Mouse (Mus musculus) embryonic facial prominence, embryonic 11.5 days (tissue): ENCODE measurements at regions not wholly inside any gene's neighbourhood (a gene's known extent, or its start where the extent isn't known, plus 50 kb on each side); places are given as distances from the start of the nearest gene placed in this dataset.

ENCODE experiments used
- ATAC-seq: fragments of 200-750 bp; cut with Nextera tagmentation; replicated peaks from 2 replicates; pipeline ENCODE4 v1.8.0; 2017; ENCODE audit warnings: low read depth; ENCODE audit not compliant: insufficient number of reproducible peaks, low FRiP score, low TSS enrichment
- DNase-seq: peaks from one replicate; pipeline ENCODE4 v3.0.0-alpha.2; 2015; ENCODE audit warnings: low spot score
- H3K27ac ChIP-seq: fragments of 300-500 bp; sonication (generic); replicated peaks from 2 replicates; pipeline ENCODE4 v1.5.1; 2014; ENCODE audit warnings: mild to moderate bottlenecking, low read depth, low read length, control low read depth
- H3K27me3 ChIP-seq: fragments of 300-500 bp; sonication (generic); 2 replicates; pipeline ENCODE4 v1.6.1; 2014; ENCODE audit warnings: mild to moderate bottlenecking, low read length, moderate library complexity, mixed read lengths; ENCODE audit not compliant: control insufficient read depth, insufficient read depth
- H3K36me3 ChIP-seq: fragments of 300-500 bp; sonication (generic); replicated peaks from 2 replicates; pipeline ENCODE4 v1.6.1; 2014; ENCODE audit warnings: low read depth, mild to moderate bottlenecking, low read length, moderate library complexity, mixed read lengths; ENCODE audit not compliant: control insufficient read depth, insufficient read depth
- H3K4me1 ChIP-seq: fragments of 300-500 bp; sonication (generic); 2 replicates; pipeline ENCODE4 v1.6.1; 2014; ENCODE audit warnings: low read length, mixed read lengths; ENCODE audit not compliant: control insufficient read depth, insufficient read depth
- H3K4me2 ChIP-seq: fragments of 300-500 bp; sonication (generic); 2 replicates; pipeline ENCODE4 v1.6.1; 2014; ENCODE audit warnings: low read depth, mild to moderate bottlenecking, control low read depth, low read length, moderate library complexity
- H3K4me3 ChIP-seq: fragments of 300-500 bp; sonication (generic); 2 replicates; pipeline ENCODE4 v1.5.1; 2014; ENCODE audit warnings: low read depth, low read length, control low read depth
- H3K9ac ChIP-seq: fragments of 300-500 bp; sonication (generic); replicated peaks from 2 replicates; pipeline ENCODE4 v1.6.1; 2014; ENCODE audit warnings: mild to moderate bottlenecking, control low read depth, low read length
- H3K9me3 ChIP-seq: fragments of 300-500 bp; sonication (generic); replicated peaks from 2 replicates; pipeline ENCODE4 v1.6.1; 2016; ENCODE audit warnings: mild to moderate bottlenecking, low read length, inconsistent platforms, mixed read lengths; ENCODE audit not compliant: control insufficient read depth
- WGBS: fragments of 180-500 bp; shearing (Covaris S2); extraction: QIAGEN DNeasy Blood & Tissue Kit; methylation state at CpG from one replicate; pipeline ENCODE4 v1.1.7; 2014; 5-methylcytosine and 5-hydroxymethylcytosine counted together

DNA sequence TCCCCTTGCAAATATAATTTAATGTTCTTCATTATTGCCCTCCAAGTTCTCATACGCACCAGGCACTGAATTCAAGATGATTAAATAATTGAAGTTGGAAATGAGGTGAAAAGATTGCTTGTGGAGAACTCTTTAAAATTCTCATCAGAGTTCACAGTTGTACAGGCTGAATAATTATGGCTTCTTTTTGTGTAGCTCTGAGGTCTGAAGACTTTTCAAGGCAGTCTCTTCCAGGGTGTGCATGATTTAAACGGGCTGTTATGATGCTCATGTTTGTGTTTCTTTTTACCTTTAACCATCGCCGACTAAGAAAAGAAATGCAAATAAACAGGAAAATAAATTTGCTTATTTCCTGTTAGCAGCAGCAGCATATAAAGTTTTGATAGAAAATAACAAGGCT lies 185.3 kb downstream of the Plk2 start:
- 92% methylated on average over 4 of the region's 4 CpGs for WGBS
- Histone ChIP-seq H3K9ac (no peak overlapping the region), H3K27me3 (no peaks in the 10 kb centered on the region), H3K9me3 (no peaks in the 10 kb centered on the region), H3K4me2 (no peak overlapping the region), H3K27ac (no peak overlapping the region), H3K4me1 (no peaks in the 10 kb centered on the region), H3K36me3 (no peaks in the 10 kb centered on the region), H3K4me3 (no peak overlapping the region)
- ATAC-seq (no peak), DNase-seq (no peak)

DNA sequence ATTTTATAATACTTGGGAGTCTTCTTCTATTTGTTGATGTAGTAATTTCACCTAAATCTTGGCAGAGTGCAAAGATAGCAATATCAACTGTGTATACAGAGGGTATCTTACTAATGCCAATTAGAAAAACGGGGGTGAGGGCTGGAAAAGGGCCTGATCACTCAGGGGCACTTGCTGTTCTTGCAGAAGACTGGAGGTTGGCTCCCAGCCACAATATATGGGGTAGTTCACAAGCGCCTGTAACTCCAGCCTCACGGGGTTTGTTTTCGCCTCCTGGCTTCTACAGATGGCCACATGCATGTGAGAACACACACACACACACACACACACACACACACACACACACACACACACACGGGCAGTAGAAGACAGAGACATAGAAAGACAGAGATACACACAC lies 185.7 kb downstream of the Plk2 start:
- H3K9ac ChIP-seq = no peak overlapping the region
- no peaks in the 10 kb centered on the region for H3K9me3 ChIP-seq
- H3K4me1 ChIP-seq = no peaks in the 10 kb centered on the region
- DNase-seq = no peak
- no peaks in the 10 kb centered on the region for H3K36me3 ChIP-seq
- no peaks in the 10 kb centered on the region for H3K27me3 ChIP-seq
- no peak overlapping the region for H3K27ac ChIP-seq
- H3K4me2 ChIP-seq = no peak overlapping the region
- no peak for ATAC-seq
- 80% methylated on average over 5 of the region's 5 CpGs for WGBS
- H3K4me3 ChIP-seq = no peak overlapping the region

DNA sequence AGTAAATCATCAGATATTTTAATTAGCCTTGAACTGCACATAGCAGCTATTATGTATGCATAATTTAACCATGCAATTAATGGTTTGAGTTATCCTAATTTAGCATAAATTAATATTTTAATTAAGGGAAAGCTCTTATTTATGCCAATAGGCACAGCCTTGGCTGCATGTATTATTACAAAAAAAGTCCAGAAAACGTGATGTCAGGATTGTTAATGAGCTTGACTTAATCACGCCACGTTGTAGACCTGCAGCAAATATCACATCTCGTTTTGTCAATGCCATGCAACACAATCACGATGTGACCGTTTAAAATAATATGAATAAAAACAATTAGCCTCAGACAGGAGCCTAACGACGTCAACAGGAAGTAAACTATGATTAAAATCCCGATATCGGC lies 189.9 kb downstream of the Plk2 start:
- WGBS = 86% methylated on average over 10 of the region's 10 CpGs
- DNase-seq = no peak

DNA sequence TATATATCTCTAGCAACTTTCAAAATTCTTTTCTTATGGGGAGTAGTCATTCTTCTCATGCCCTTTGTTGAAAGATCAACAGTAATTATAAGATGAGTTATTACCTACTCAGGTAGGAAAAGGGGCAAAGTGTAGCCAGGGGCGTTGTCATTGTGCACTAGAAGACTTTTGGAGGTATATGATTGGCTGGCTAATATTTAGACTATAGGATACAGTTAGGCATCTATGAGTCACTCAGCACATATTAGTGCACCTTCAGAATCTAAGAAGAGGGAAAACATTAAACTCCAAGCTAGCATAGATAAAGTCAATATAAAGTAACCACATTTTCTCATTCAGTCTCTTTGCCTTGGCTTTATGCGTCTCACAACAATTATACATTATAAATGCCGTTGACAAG lies 199.8 kb downstream of the Plk2 start:
- WGBS = 87% methylated on average over 3 of the region's 3 CpGs
- no peak for ATAC-seq
- H3K4me3 ChIP-seq = no peak overlapping the region
- no peaks in the 10 kb centered on the region for H3K36me3 ChIP-seq
- H3K4me2 ChIP-seq = no peak overlapping the region
- no peak overlapping the region for H3K27ac ChIP-seq
- H3K9me3 ChIP-seq = no peaks in the 10 kb centered on the region
- no peaks in the 10 kb centered on the region for H3K27me3 ChIP-seq
- no peaks in the 10 kb centered on the region for H3K4me1 ChIP-seq
- H3K9ac ChIP-seq = no peak overlapping the region
- DNase-seq = no peak

More for the DNA sequence above, 189.9 kb downstream of the Plk2 start:
- H3K9ac ChIP-seq = no peak overlapping the region
- H3K36me3 ChIP-seq = no peaks in the 10 kb centered on the region
- H3K4me3 ChIP-seq = no peak overlapping the region
- no peaks in the 10 kb centered on the region for H3K9me3 ChIP-seq
- H3K4me1 ChIP-seq = no peaks in the 10 kb centered on the region
- no peak overlapping the region for H3K4me2 ChIP-seq
- H3K27ac ChIP-seq = no peak overlapping the region
- no peaks in the 10 kb centered on the region for H3K27me3 ChIP-seq
- ATAC-seq = no peak

DNA sequence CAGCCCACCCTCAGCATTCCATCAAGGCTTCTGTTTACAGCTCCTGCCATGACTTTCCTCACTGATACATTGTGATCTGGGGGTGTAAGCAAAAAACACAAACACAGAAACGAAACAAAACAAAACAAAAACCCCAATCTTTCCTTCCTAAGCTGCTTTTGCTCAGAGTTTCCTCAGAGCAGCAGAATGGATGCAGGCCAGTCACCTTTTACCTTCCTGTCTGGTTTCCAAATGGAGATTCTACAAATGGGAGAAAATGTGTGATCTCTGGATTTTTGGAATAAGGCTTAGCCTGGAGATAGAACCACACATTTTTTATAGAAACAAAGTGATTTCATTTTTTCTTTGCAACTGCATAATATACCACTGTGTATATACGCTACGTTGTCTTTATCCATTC lies 204.8 kb downstream of the Plk2 start:
- no peak overlapping the region for H3K9ac ChIP-seq
- no peaks in the 10 kb centered on the region for H3K27me3 ChIP-seq
- H3K4me2 ChIP-seq = no peak overlapping the region
- no peaks in the 10 kb centered on the region for H3K9me3 ChIP-seq
- no peak overlapping the region for H3K27ac ChIP-seq
- DNase-seq = no peak
- H3K36me3 ChIP-seq = no peaks in the 10 kb centered on the region
- no peaks in the 10 kb centered on the region for H3K4me1 ChIP-seq
- 83% methylated on average over 3 of the region's 3 CpGs for WGBS
- no peak overlapping the region for H3K4me3 ChIP-seq
- ATAC-seq = no peak

DNA sequence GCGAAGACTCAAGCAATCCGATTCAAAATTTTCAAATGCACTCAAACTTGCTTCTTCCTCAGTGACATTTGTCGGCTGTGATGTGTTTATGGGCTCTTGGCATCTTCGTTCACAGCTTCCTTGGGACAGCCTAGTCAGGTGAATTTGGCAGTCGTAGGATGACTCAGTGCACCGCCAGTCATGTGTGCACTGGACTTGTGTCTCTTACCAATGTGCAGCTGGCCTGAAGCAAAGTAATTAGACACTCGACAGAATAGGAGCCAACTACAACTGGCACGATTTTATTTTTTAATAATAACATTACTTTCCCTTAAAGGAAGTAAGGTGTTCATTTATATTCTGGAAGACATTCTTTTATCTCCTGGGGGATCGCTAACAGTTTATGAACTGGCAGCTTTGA lies 205.5 kb downstream of the Plk2 start:
- WGBS = 89% methylated on average over 9 of the region's 9 CpGs
- Histone ChIP-seq H3K9me3 (no peaks in the 10 kb centered on the region), H3K4me1 (no peaks in the 10 kb centered on the region), H3K4me2 (no peak overlapping the region), H3K36me3 (no peaks in the 10 kb centered on the region), H3K27me3 (no peaks in the 10 kb centered on the region), H3K9ac (no peak overlapping the region), H3K4me3 (no peak overlapping the region), H3K27ac (no peak overlapping the region)
- DNase-seq = no peak
- ATAC-seq = no peak

DNA sequence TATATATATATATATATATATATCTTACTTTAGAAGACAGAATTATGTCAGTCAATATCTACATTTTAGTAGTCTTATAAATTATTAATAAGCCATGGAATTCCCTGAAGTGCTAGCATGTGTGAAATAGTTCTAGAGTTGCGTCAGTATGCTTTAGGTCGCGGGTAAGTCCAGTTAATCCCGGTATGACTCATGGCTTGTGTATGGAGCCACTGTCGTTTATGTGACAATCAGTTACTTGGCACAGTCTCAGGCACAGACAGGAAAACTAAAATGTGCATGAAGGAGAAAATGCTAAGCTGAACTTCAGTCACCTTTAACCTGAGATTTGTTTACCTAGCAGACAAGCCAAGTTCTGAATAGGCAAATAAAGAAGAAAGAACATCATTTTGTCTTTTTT lies 206.5 kb downstream of the Plk2 start:
- DNase-seq (no peak), ATAC-seq (no peak)
- Histone ChIP-seq H3K4me1 (no peaks in the 10 kb centered on the region), H3K27me3 (no peaks in the 10 kb centered on the region), H3K9ac (no peak overlapping the region), H3K4me2 (no peak overlapping the region), H3K27ac (no peak overlapping the region), H3K4me3 (no peak overlapping the region), H3K36me3 (no peaks in the 10 kb centered on the region), H3K9me3 (no peaks in the 10 kb centered on the region)
- WGBS = 71% methylated on average over 5 of the region's 5 CpGs

DNA sequence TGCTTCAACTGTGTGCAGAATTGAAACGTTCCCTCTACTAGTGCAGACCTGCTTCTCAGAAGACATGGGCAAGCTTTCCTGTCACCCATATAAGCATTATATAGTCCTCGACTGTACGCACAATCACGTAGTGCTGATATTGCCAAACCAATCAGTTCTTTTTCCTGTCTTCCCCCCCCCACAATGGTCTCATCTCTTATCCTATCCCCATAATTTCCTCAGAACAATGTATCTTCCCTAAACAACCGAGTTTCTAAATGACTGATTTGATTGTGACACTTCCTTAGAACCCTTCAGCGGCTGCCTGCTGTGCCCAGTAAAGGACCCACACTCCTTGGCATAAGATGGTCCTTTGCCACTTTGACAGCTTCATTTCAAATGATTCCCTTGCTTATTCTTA lies 207.0 kb downstream of the Plk2 start:
- no peak overlapping the region for H3K27ac ChIP-seq
- H3K9ac ChIP-seq = no peak overlapping the region
- no peaks in the 10 kb centered on the region for H3K27me3 ChIP-seq
- no peaks in the 10 kb centered on the region for H3K9me3 ChIP-seq
- no peaks in the 10 kb centered on the region for H3K4me1 ChIP-seq
- H3K4me3 ChIP-seq = no peak overlapping the region
- no peak for ATAC-seq
- no peak overlapping the region for H3K4me2 ChIP-seq
- 84% methylated on average over 6 of the region's 6 CpGs for WGBS
- no peak for DNase-seq
- H3K36me3 ChIP-seq = no peaks in the 10 kb centered on the region

DNA sequence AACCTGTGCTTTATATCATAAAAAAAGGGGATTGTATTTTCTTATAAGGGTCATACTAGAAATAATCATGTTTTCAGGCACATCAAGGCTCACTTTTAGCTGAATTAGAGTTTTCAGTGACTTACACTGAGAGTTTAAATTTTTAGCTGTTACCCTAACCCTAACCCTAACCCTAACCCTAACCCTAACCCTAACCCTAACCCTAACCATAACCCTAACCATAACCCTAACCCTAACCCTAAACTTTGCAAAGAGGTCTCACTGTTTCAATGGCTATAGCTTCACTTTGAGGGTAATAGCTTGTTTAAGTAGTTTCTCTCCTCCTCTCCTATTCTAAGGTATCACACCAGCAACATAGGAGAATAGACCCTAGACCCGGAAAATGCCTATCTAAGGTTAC lies 208.0 kb downstream of the Plk2 start:
- Histone ChIP-seq H3K4me3 (no peak overlapping the region), H3K4me2 (no peak overlapping the region), H3K9ac (no peak overlapping the region), H3K4me1 (no peaks in the 10 kb centered on the region), H3K27ac (no peak overlapping the region), H3K36me3 (no peaks in the 10 kb centered on the region), H3K27me3 (no peaks in the 10 kb centered on the region), H3K9me3 (no peaks in the 10 kb centered on the region)
- 72% methylated on average over 1 of the region's 1 CpGs for WGBS
- ATAC-seq (no peak), DNase-seq (no peak)
